Mouse (Mus musculus) limb, embryonic 11.5 days (tissue): ENCODE data around the gene Tbkbp1. TPM values are rescaled to one million over a fixed set of nuclear protein-coding genes. Genes with fewer than 3 reads are reported as not detected.

Experiments
- ATAC-seq: fragments of 200-750 bp; cut with Nextera tagmentation; 2 replicates; pipeline ENCODE4 v1.8.0; 2017; ENCODE audit warnings: low read depth; ENCODE audit not compliant: insufficient number of reproducible peaks, low FRiP score, low TSS enrichment
- DNase-seq: peaks from one replicate; pipeline ENCODE4 v3.0.0-alpha.2; 2015; ENCODE audit warnings: low spot score
- H3K27ac ChIP-seq: fragments of 300-500 bp; sonication (generic); replicated peaks from 2 replicates; pipeline ENCODE4 v1.5.1; 2014; ENCODE audit warnings: low read depth, mild to moderate bottlenecking, low read length
- H3K27me3 ChIP-seq: fragments of 300-500 bp; sonication (generic); 2 replicates; pipeline ENCODE4 v1.6.1; 2014; ENCODE audit warnings: mild to moderate bottlenecking, low read length, mixed read lengths; ENCODE audit not compliant: control insufficient read depth, insufficient read depth
- H3K36me3 ChIP-seq: fragments of 300-500 bp; sonication (generic); 2 replicates; pipeline ENCODE4 v1.6.1; 2014; ENCODE audit warnings: mild to moderate bottlenecking, low read length, moderate library complexity, mixed read lengths; ENCODE audit not compliant: control insufficient read depth, insufficient read depth
- H3K4me1 ChIP-seq: fragments of 300-500 bp; sonication (generic); 2 replicates; pipeline ENCODE4 v1.6.1; 2014; ENCODE audit warnings: low read length, mixed read lengths; ENCODE audit not compliant: control insufficient read depth, insufficient read depth
- H3K4me2 ChIP-seq: fragments of 300-500 bp; sonication (generic); 2 replicates; pipeline ENCODE4 v1.6.1; 2014; ENCODE audit warnings: low read depth, mild to moderate bottlenecking, moderate library complexity; ENCODE audit not compliant: severe bottlenecking
- H3K4me3 ChIP-seq: fragments of 300-500 bp; sonication (generic); 2 replicates; pipeline ENCODE4 v1.5.1; 2014; ENCODE audit warnings: low read depth, low read length
- H3K9ac ChIP-seq: fragments of 300-500 bp; sonication (generic); 2 replicates; pipeline ENCODE4 v1.6.1; 2014; ENCODE audit warnings: mild to moderate bottlenecking, low read length
- H3K9me3 ChIP-seq: fragments of 300-500 bp; sonication (generic); 2 replicates; pipeline ENCODE4 v1.6.1; 2016; ENCODE audit warnings: low read length; ENCODE audit not compliant: control insufficient read depth
- WGBS: fragments of 180-500 bp; shearing (Covaris S2); extraction: QIAGEN DNeasy Blood & Tissue Kit; methylation state at CpG from one replicate; pipeline ENCODE4 v1.1.7; 2014; 5-methylcytosine and 5-hydroxymethylcytosine counted together
- polyA plus RNA-seq: library from polyadenylated mRNA; unstranded; fragments of >200 nt; fragmentation: Nextera tagmentation; extraction: Ambion mirVana; gene quantifications from 2 replicates; pipeline ENCODE4 v1.2.1, GENCODE M21; 2014

The Tbkbp1 gene
- polyA plus RNA-seq, 1 experiment from 2014 or later = 6.2 TPM

DNA sequence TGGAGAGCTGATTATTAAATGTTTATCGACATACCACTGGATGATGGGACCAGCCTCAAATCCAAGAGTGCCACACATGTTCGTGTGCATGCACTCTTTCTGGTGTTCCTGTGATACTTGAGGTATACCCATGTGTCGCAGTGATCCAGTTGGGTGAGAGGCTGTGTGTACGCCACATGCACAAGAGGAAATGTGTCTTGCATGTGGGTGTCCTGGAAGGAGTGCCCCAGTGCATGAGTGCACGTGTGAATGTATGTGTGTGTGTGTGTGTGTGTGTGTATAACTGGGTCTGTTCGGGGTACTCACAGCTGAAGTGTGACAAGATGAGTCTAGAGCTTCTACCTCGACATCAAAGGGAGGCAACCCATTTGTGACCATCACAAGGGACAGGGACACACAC is 21.0 kb downstream of the Tbkbp1 start:
- WGBS = 82% methylated on average over 7 of the region's 7 CpGs

GRCm38 (mm10) chr11:97128956-97129355 is 22.3 kb downstream of the Tbkbp1 start:
- H3K4me1 ChIP-seq = peaks cover 7% of the 10 kb centered on the region
- DNase-seq = no peak
- ATAC-seq = no peak
- H3K4me2 ChIP-seq = no peak overlapping the region
- H3K27me3 ChIP-seq = peaks cover 3% of the 10 kb centered on the region; the same call in 1 of the 2 replicates
- no peaks in the 10 kb centered on the region for H3K9me3 ChIP-seq
- 68% methylated on average over 3 of the region's 3 CpGs for WGBS
- no peak overlapping the region for H3K27ac ChIP-seq
- no peak overlapping the region for H3K9ac ChIP-seq
- H3K36me3 ChIP-seq = no peaks in the 10 kb centered on the region
- no peak overlapping the region for H3K4me3 ChIP-seq

More for the DNA sequence above, 21.0 kb downstream of the Tbkbp1 start:
- no peaks in the 10 kb centered on the region for H3K36me3 ChIP-seq
- no peaks in the 10 kb centered on the region for H3K9me3 ChIP-seq
- ATAC-seq = no peak
- H3K4me2 ChIP-seq = no peak overlapping the region
- peaks cover 3% of the 10 kb centered on the region; the same call in 1 of the 2 replicates for H3K27me3 ChIP-seq
- no peak overlapping the region for H3K9ac ChIP-seq
- DNase-seq = no peak
- H3K4me3 ChIP-seq = no peak overlapping the region
- H3K4me1 ChIP-seq = peaks cover 7% of the 10 kb centered on the region; the same call in 1 of the 2 replicates
- H3K27ac ChIP-seq = no peak overlapping the region

- 15% methylated on average over 19 of the region's 19 CpGs for WGBS
- Histone ChIP-seq H3K27ac (no peak overlapping the region), H3K4me3 (peak overlapping the region; percentile 43), H3K27me3 (peaks cover 3% of the 10 kb centered on the region; the same call in 1 of the 2 replicates), H3K36me3 (no peaks in the 10 kb centered on the region), H3K9me3 (no peaks in the 10 kb centered on the region), H3K9ac (no peak overlapping the region; the same call in 1 of the 2 replicates), H3K4me1 (peaks cover 7% of the 10 kb centered on the region), H3K4me2 (peak overlapping the region; percentile 84)
- peak; percentile 16; the same call in 1 of the 2 replicates for ATAC-seq
- peak; percentile 34 for DNase-seq
Measured at GRCm38 (mm10) chr11:97127470-97128223, 23.6 kb downstream of the Tbkbp1 start.

DNA sequence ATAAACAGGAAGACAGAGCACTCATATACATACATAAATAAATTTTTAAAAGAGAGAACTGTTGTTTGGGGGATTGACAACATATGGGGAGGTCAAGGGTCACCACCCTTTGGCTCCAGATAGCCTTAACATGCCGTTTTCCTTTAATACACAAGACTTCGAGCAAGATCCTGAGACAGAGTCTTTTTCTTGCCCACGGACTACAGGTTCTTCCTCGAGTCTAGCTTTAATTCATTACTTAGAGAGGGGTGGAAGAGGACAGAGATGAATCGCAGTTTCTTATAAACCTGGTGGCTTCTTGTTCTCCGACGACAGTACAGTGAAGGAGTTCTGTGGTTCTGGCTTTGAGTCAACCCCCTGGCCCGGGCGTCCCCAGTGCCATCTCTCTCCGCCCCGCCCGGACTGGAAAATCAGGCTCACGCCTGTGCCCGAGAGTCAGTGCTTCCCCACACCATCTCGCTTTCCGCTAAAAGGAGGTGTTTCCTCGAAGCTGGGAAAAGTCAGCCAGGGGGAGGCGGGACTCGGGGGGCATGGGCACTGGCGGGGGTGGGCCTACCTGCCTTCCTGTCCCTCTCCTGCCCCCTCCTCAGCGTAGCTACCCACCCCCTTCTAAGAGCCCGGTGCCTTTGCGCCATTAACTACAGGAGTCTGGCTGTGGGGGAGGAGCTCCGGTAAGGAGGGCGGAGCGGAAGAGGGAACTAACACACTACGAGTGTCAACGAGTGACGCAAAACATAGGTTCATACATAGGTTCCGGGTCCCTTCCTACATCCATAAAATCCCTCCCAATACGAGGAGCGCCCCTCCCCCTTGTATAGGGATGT is 24.4 kb downstream of the Tbkbp1 start:
- no peaks in the 10 kb centered on the region for H3K36me3 ChIP-seq
- peaks cover 3% of the 10 kb centered on the region; the same call in 1 of the 2 replicates for H3K27me3 ChIP-seq
- peak overlapping the region; percentile 43 for H3K4me3 ChIP-seq
- H3K9me3 ChIP-seq = no peaks in the 10 kb centered on the region
- ATAC-seq (peak; percentile 69; the same call in 1 of the 2 replicates), DNase-seq (peak; percentile 66)
- WGBS = 3% methylated on average over 32 of the region's 32 CpGs
- peak overlapping the region; percentile 84 for H3K4me2 ChIP-seq
- peaks cover 4% of the 10 kb centered on the region for H3K4me1 ChIP-seq
- peak overlapping the region; percentile 47 for H3K9ac ChIP-seq
- no peak overlapping the region for H3K27ac ChIP-seq

DNA sequence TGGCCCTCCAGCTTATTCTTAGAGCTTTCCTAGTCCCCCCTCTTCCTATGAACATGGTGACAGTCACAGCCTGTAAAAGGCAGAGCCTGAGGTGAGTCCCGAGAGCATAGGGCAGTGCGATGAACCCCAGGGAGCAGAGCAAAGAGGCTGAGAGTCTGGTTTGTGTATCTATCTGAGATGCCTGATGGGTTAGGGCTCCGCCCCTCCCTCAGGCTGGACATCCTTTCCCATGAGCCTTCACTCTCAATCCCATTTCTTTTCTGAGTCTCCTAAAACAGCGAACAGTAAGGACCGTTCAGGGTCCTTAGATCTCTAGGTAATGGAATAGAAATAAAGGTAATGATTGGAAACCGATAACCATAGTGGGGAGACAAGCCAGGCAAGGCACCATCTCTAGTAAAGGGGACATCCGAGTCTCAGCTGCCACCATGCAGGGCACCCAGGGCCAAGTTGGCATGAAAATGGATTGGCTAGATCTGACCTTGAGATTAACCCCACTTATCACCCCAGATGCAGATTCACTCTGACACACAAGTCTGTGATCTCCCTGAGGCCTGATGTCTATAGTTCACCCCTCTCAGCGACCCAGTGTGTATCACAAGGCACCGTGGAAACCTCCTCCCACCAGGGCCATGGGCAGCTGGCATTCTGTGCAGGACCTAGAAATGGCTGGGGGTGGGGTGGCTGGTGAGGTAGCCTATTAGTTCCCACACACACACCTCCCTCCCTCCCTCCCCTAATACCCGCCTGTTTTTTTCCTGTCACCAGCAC is 26.8 kb downstream of the Tbkbp1 start:
- Histone ChIP-seq H3K4me3 (no peak overlapping the region), H3K36me3 (no peaks in the 10 kb centered on the region), H3K9ac (no peak overlapping the region), H3K27me3 (no peaks in the 10 kb centered on the region), H3K4me2 (no peak overlapping the region), H3K4me1 (peaks cover 12% of the 10 kb centered on the region), H3K9me3 (no peaks in the 10 kb centered on the region), H3K27ac (no peak overlapping the region)
- DNase-seq (no peak), ATAC-seq (no peak)
- WGBS = 49% methylated on average over 10 of the region's 10 CpGs

DNA sequence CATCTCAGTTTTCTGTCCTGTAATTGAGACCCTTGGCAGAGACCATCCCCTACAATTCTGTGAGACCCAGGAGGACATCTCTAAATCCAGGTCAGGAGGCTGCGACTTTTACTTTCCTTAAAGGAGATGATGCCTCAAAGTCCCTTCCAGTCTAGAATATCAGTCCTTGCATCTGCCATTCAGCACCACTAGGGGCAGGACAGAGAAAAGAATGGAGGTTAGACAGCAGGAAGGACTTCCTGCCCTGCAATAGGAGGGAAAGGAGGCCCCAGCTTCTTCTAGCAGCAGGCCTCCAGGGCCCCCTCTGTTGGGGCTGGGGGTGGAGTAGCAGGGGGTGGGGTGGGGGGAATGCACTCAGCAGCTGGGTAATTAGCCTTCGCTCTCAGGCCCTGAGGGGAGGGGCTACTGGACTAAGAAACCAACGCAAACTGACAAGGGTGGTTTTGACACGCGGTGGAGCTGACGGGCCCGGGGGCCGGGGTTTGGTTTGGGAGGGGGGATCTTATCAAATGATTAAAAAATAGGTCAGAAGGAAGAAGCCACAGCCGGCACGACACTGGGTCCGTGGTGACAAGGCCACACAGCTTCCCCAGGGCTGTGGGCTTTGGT is 27.9 kb downstream of the Tbkbp1 start:
- Histone ChIP-seq H3K27me3 (peaks cover 7% of the 10 kb centered on the region; the same call in 1 of the 2 replicates), H3K36me3 (no peaks in the 10 kb centered on the region), H3K4me3 (no peak overlapping the region), H3K4me2 (no peak overlapping the region), H3K9me3 (no peaks in the 10 kb centered on the region), H3K4me1 (peaks cover 12% of the 10 kb centered on the region), H3K27ac (no peak overlapping the region), H3K9ac (no peak overlapping the region)
- ATAC-seq = no peak
- DNase-seq = no peak
- WGBS = 15% methylated on average over 10 of the region's 11 CpGs

DNA sequence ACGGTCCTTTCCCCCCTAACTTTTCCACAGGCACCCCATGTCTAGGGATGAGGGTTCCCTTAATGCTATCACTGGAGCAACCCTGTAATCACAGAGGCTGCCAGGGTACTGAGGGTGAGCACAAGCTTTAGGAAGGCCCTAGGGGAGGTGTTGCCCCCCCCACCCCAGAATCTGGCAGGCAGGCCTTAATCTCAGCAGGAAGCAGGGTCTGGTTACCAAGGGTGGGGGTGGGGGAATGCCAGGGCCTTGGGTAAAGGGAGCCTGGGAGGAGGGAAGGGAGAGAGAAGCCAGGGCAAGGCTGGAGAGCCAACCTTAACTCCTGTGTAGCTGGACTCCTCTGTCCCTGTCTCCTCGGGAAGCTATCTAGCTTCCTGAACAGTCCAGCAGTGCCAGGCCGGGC is 30.7 kb downstream of the Tbkbp1 start:
- WGBS = 43% methylated on average over 3 of the region's 3 CpGs
- Histone ChIP-seq H3K4me1 (peaks cover 10% of the 10 kb centered on the region), H3K36me3 (no peaks in the 10 kb centered on the region), H3K4me3 (no peak overlapping the region), H3K27ac (no peak overlapping the region), H3K4me2 (no peak overlapping the region), H3K9ac (no peak overlapping the region), H3K9me3 (no peaks in the 10 kb centered on the region), H3K27me3 (peaks cover 22% of the 10 kb centered on the region)
- DNase-seq (no peak), ATAC-seq (no peak)
